In the genomic region with DNA sequence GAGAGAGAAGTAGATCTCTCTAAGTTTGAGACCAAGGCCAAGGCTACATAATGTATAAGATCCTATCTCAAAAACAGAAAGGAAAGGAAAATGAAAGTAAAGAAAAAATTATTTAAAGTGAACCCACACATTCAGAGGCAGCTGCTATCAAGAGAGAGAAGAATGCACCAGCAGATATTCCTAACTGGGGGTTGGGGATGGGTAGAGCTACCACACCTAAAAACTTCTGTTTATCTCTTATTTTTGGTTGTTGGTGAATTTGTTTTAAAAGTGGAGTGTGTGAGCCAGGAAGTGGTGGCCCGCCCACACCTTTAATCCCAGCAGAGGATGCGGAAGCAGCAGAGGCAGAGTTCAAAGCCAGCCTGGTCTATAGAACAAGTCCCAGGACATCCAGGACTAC, we compare ENCODE assay signal across 15 mouse cellular contexts. TPM values are rescaled to one million over a fixed set of nuclear protein-coding genes. Genes with fewer than 3 reads are reported as not detected.
DNase-seq lines count a peak whose midpoint lies in the region; ATAC-seq and TF ChIP-seq lines count a peak whose summit lies in the region.
"Had no signal": no experiment of that assay in that cellular context is flagged by ENCODE, and none has a peak within 500 bp of the region (broad histone marks: within the 10 kb centered on the region; RNA-seq: fewer than 3 reads in every experiment).

No protein-coding gene starts in this region.

- peaks cover 0 to 32% of the 10 kb centered on the region in 2 experiments; a peak in 2 of 4 replicates for H3K36me3 ChIP-seq in MEL (ENCODE audit: control insufficient read depth in 1 of 2, insufficient read depth in 2 of 2, low read length in 2 of 2)
- H3K36me3 ChIP-seq: embryonic facial prominence, embryonic 10.5 days; forebrain, embryonic 12.5 days; hindbrain, embryonic 13.5 days; lung, embryonic 15.5 days had no signal

- no peaks in the 10 kb centered on the region for H3K27me3 ChIP-seq in MEL (ENCODE audit: control insufficient read depth in 1 of 2, insufficient read depth in 2 of 2, low read length in 2 of 2)
- H3K27me3 ChIP-seq: CH12.LX; forebrain, embryonic 12.5 days; hindbrain, embryonic 13.5 days; lung, embryonic 15.5 days had no signal

- peak; percentile 78 for DNase-seq in CD4-positive helper T cell, adult 2 months (ENCODE audit: low read depth, low spot score)
- DNase-seq in MEL (ENCODE audit: low read depth, low spot score) = peak; percentile 90
- DNase-seq in induced T-regulatory cell, adult 2 months (ENCODE audit: low read depth) = peak; percentile 76
- DNase-seq in right cerebral cortex, adult 2 months (ENCODE audit: low spot score in 2 of 2) = no peak
- no peak for DNase-seq in gastrocnemius, adult 2 months
- DNase-seq: cerebellum, adult 2 months; kidney, adult 2 months had no signal

- H3K4me1 ChIP-seq in MEL (ENCODE audit: control insufficient read depth in 1 of 2, insufficient read depth in 2 of 2, low read length in 2 of 2) = peaks cover 14 to 25% of the 10 kb centered on the region in 2 experiments

- H3K9ac ChIP-seq in MEL (ENCODE audit: control insufficient read depth, low read depth, low read length, poor library complexity, severe bottlenecking) = peak overlapping the region; percentile 64
- H3K9ac ChIP-seq: forebrain, embryonic 12.5 days; hindbrain, embryonic 13.5 days; lung, embryonic 15.5 days had no signal

- ATAC-seq in megakaryocyte-erythroid progenitor cell, adult 5-6 weeks (replicated peaks; ENCODE audit: low FRiP score, low TSS enrichment, poor library complexity, severe bottlenecking) = peak; percentile 82
- ATAC-seq in granulocyte monocyte progenitor cell, adult 5-6 weeks (replicated peaks; ENCODE audit: poor library complexity, severe bottlenecking) = no peak
- no peak for ATAC-seq in megakaryocyte, adult 5-6 weeks (ENCODE audit: poor library complexity, severe bottlenecking)

- peak; percentile 92 to 95 for TF ChIP-seq EP300 in MEL (IDR thresholded peaks at IDR 0.05; ENCODE audit: low read depth in 1 of 2, low read length in 2 of 2)

- H3K9me3 ChIP-seq in MEL (replicated peaks; ENCODE audit: insufficient read depth, low read length) = no peaks in the 10 kb centered on the region
- H3K9me3 ChIP-seq: embryonic facial prominence, embryonic 10.5 days; forebrain, embryonic 12.5 days; hindbrain, embryonic 13.5 days; lung, embryonic 15.5 days had no signal

- no peak for TF ChIP-seq CTCF in MEL (IDR thresholded peaks at IDR 0.05 in 2 of 3, conservative IDR thresholded peaks at IDR 0.05 in 1 of 3; ENCODE audit: control insufficient read depth in 1 of 3, insufficient read depth in 1 of 3, low read depth in 2 of 3, low read length in 3 of 3, poor library complexity in 1 of 3, severe bottlenecking in 1 of 3)
- TF ChIP-seq CTCF in gastrocnemius, adult 2 months (IDR thresholded peaks at IDR 0.05) = no peak

- H3K27ac ChIP-seq in MEL (ENCODE audit: control insufficient read depth, low read depth, low read length) = peak overlapping the region; percentile 96
- H3K27ac ChIP-seq in gastrocnemius, adult 2 months = no peak overlapping the region
- H3K27ac ChIP-seq: embryonic facial prominence, embryonic 10.5 days; forebrain, embryonic 12.5 days; hindbrain, embryonic 13.5 days; lung, embryonic 15.5 days had no signal

- H3K79me2 ChIP-seq in MEL (ENCODE audit: control insufficient read depth, insufficient read depth, low read length, poor library complexity) = peaks cover under 1% of the 10 kb centered on the region

- no peak for TF ChIP-seq RAD21 in MEL (IDR thresholded peaks at IDR 0.05; ENCODE audit: low read depth, low read length)

- no peak for TF ChIP-seq POLR2A in MEL (IDR thresholded peaks at IDR 0.05; ENCODE audit: control insufficient read depth in 1 of 2, insufficient read depth in 1 of 2, low read depth in 1 of 2, low read length in 2 of 2, poor library complexity in 1 of 2)

- intact Hi-C loops in gastrocnemius, adult 2 months (cut with DNase I) = no loop called here

- H3K4me3 ChIP-seq in MEL (ENCODE audit: control insufficient read depth in 1 of 2, insufficient read depth in 1 of 2, low read depth in 2 of 2, low read length in 2 of 2) = peak overlapping the region; percentile 45 to 49
- H3K4me3 ChIP-seq in gastrocnemius, adult 2 months = no peak overlapping the region
- H3K4me3 ChIP-seq: embryonic facial prominence, embryonic 10.5 days; forebrain, embryonic 12.5 days; hindbrain, embryonic 13.5 days; lung, embryonic 15.5 days had no signal

TF ChIP-seq in MEL, 35 proteins besides CTCF, POLR2A, EP300 and RAD21:
- peak; percentile 88 for TF ChIP-seq TCF12 (IDR thresholded peaks at IDR 0.05; ENCODE audit: low read depth, low read length)
- TF ChIP-seq HCFC1 (IDR thresholded peaks at IDR 0.05; ENCODE audit: low read depth, low read length) = no peak; the same call in 1 of the 2 replicates
- peak; percentile 49; the same call in 1 of the 2 replicates for TF ChIP-seq MYC (IDR thresholded peaks at IDR 0.05; ENCODE audit: low read depth, low read length)
- TF ChIP-seq RCOR1 (IDR thresholded peaks at IDR 0.05; ENCODE audit: low read depth, low read length) = peak; percentile 80
- TF ChIP-seq GATA1 (IDR thresholded peaks at IDR 0.05; ENCODE audit: low read depth, low read length) = peak; percentile 89
- TF ChIP-seq ELF1 (IDR thresholded peaks at IDR 0.05; ENCODE audit: low read depth, low read length) = peak; percentile 89
- TF ChIP-seq TAL1 (IDR thresholded peaks at IDR 0.05; ENCODE audit: low read length) = peak; percentile 64
- no peak for TF ChIP-seq CHD1 (IDR thresholded peaks at IDR 0.05; ENCODE audit: low read depth, low read length)
- peak; percentile 94 for TF ChIP-seq ETS1 (IDR thresholded peaks at IDR 0.05; ENCODE audit: low read depth, low read length)
- TF ChIP-seq JUND (IDR thresholded peaks at IDR 0.05; ENCODE audit: low read depth, low read length) = no peak
- no peak for TF ChIP-seq POLR2AphosphoS2 (IDR thresholded peaks at IDR 0.05; ENCODE audit: low read length)
- peak; percentile 56; the same call in 1 of the 2 replicates for TF ChIP-seq MXI1 (IDR thresholded peaks at IDR 0.05; ENCODE audit: low read depth, low read length)
- no peak for TF ChIP-seq MAZ (IDR thresholded peaks at IDR 0.05; ENCODE audit: low read depth, low read length)
- TF ChIP-seq NELFE (IDR thresholded peaks at IDR 0.05; ENCODE audit: low read depth, low read length) = 0 out of 2 replicates have a peak, but pooled peaks have one; percentile 21
- peak; percentile 79 for TF ChIP-seq MYB (IDR thresholded peaks at IDR 0.05; ENCODE audit: low read depth, low read length)
- peak; percentile 36; the same call in 1 of the 2 replicates for TF ChIP-seq ZNF384 (IDR thresholded peaks at IDR 0.05; ENCODE audit: low read depth, low read length)
- no peak for TF ChIP-seq ZKSCAN1 (IDR thresholded peaks at IDR 0.05; ENCODE audit: low read depth, low read length)
- no peak for TF ChIP-seq ZMIZ1 (IDR thresholded peaks at IDR 0.05; ENCODE audit: low read depth, low read length)
- TF ChIP-seq KAT2A (conservative IDR thresholded peaks at IDR 0.05; ENCODE audit: low read depth, low read length) = peak; percentile 35; the same call in 1 of the 2 replicates
- TF ChIP-seq SMC3 (IDR thresholded peaks at IDR 0.05; ENCODE audit: low read depth, low read length) = no peak
- peak; percentile 12; the same call in 1 of the 2 replicates for TF ChIP-seq MAX (IDR thresholded peaks at IDR 0.05; ENCODE audit: low read length)
- no peak for TF ChIP-seq UBTF (IDR thresholded peaks at IDR 0.05; ENCODE audit: borderline replicate concordance, insufficient read depth, low read depth, low read length)
- TF ChIP-seq E2F4 (IDR thresholded peaks at IDR 0.05; ENCODE audit: borderline replicate concordance, low read depth, low read length) = no peak
- TF ChIP-seq MAFK (IDR thresholded peaks at IDR 0.05; ENCODE audit: borderline replicate concordance, low read depth, low read length) = peak; percentile 50; the same call in 1 of the 2 replicates
- 0 out of 2 replicates have a peak, but pooled peaks have one; percentile 12 for TF ChIP-seq BHLHE40 (IDR thresholded peaks at IDR 0.05; ENCODE audit: borderline replicate concordance, low read depth, low read length)
- peak; percentile 84 for TF ChIP-seq SIN3A (IDR thresholded peaks at IDR 0.05; ENCODE audit: low read length)
TF ChIP-seq in MEL: peak in this region for 16.

RNA-seq across cellular contexts. Expression of a gene that starts 5.0 kb away (rescaled TPM):
- 321 and 341 TPM in 2 replicates for total RNA-seq in MEL (2012; rRNA removed)
- 100 to 1,000 TPM in 1 of 2 experiments, not detected in 1; 172 TPM for polyA plus RNA-seq in MEL (2012; ENCODE audit: insufficient read depth in 1 of 2, insufficient read length in 2 of 2, low read depth in 1 of 2, low replicate concordance in 2 of 2, missing spikeins in 1 of 2)
- 374 and 410 TPM in 2 replicates for total RNA-seq in megakaryocyte-erythroid progenitor cell, adult 5-6 weeks (2014; fragmentation: Nextera tagmentation)
- total RNA-seq in megakaryocyte-erythroid progenitor cell, adult 5-6 weeks (2017) = 379 and 415 TPM in 2 replicates
- 256 and 295 TPM in 2 replicates for total RNA-seq in granulocyte monocyte progenitor cell, adult 5-6 weeks (2014; fragmentation: Nextera tagmentation)
- total RNA-seq in granulocyte monocyte progenitor cell, adult 5-6 weeks (2017) = 256 and 317 TPM in 2 replicates
- total RNA-seq in megakaryocyte, adult 5-6 weeks (2015) = 267 and 274 TPM in 2 replicates
- total RNA-seq in megakaryocyte, adult 5-6 weeks (2017) = 165 and 245 TPM in 2 replicates
- 10 to 100 TPM; 90.6 to 91.6 TPM for total RNA-seq in gastrocnemius, adult 2 months (2021)

Comparison
In these comparisons a context has a peak if more than half of its experiments do, and no peak if none do; other contexts are left out.
1. DNase-seq: peak in CD4-positive helper T cell, adult 2 months (single experiment), MEL (single experiment) and induced T-regulatory cell, adult 2 months (single experiment); none in right cerebral cortex, adult 2 months (0 of 2) and gastrocnemius, adult 2 months (single experiment).